Mouse (Mus musculus) intestine, embryonic 16.5 days (tissue): ENCODE data around the gene Trim44. TPM values are rescaled to one million over a fixed set of nuclear protein-coding genes. Genes with fewer than 3 reads are reported as not detected.

Experiments
- ATAC-seq: fragments of 200-750 bp; cut with Nextera tagmentation; 2 replicates; pipeline ENCODE4 v1.8.0; 2017; ENCODE audit warnings: moderate TSS enrichment, moderate library complexity
- H3K27ac ChIP-seq: fragments of 300-500 bp; sonication (generic); 2 replicates; pipeline ENCODE4 v1.5.1; 2014; ENCODE audit warnings: mild to moderate bottlenecking, low read length
- H3K27me3 ChIP-seq: fragments of 300-500 bp; sonication (generic); replicated peaks from 2 replicates; pipeline ENCODE4 v1.6.1; 2014; ENCODE audit warnings: low read length, control low read depth, mixed read lengths; ENCODE audit not compliant: control insufficient read depth, insufficient read depth
- H3K36me3 ChIP-seq: fragments of 300-500 bp; sonication (generic); 2 replicates; pipeline ENCODE4 v1.6.1; 2014; ENCODE audit warnings: low read length, control low read depth; ENCODE audit not compliant: control insufficient read depth, insufficient read depth
- H3K4me1 ChIP-seq: fragments of 300-500 bp; sonication (generic); 2 replicates; pipeline ENCODE4 v1.6.1; 2014; ENCODE audit warnings: low read length, control low read depth, mixed read lengths; ENCODE audit not compliant: control insufficient read depth, insufficient read depth
- H3K4me2 ChIP-seq: fragments of 300-500 bp; sonication (generic); 2 replicates; pipeline ENCODE4 v1.6.1; 2014; ENCODE audit warnings: low read depth, low read length, control low read depth
- H3K4me3 ChIP-seq: fragments of 300-500 bp; sonication (generic); 2 replicates; pipeline ENCODE4 v1.5.1; 2014; ENCODE audit warnings: mild to moderate bottlenecking, low read length
- H3K9ac ChIP-seq: fragments of 300-500 bp; sonication (generic); 2 replicates; pipeline ENCODE4 v1.6.1; 2014; ENCODE audit warnings: low read depth, low read length
- H3K9me3 ChIP-seq: fragments of 300-500 bp; sonication (generic); 2 replicates; pipeline ENCODE4 v1.6.1; 2016; ENCODE audit warnings: low read length, control low read depth; ENCODE audit not compliant: control insufficient read depth
- WGBS: fragments of 180-500 bp; shearing (Covaris S2); extraction: QIAGEN DNeasy Blood & Tissue Kit; methylation state at CpG from one replicate; pipeline ENCODE4 v1.1.7; 2014; 5-methylcytosine and 5-hydroxymethylcytosine counted together
- polyA plus RNA-seq: library from polyadenylated mRNA; unstranded; fragments of >200 nt; fragmentation: Nextera tagmentation; extraction: Ambion mirVana; gene quantifications from 2 replicates; pipeline ENCODE4 v1.2.1, GENCODE M21; 2015

The Trim44 gene
- polyA plus RNA-seq, 1 experiment from 2014 or later = 10.2 TPM

- no peak overlapping the region for H3K4me2 ChIP-seq
- H3K4me3 ChIP-seq = no peak overlapping the region
- 87% methylated on average over 1 of the region's 1 CpGs for WGBS
- no peaks in the 10 kb centered on the region for H3K9me3 ChIP-seq
- no peak overlapping the region for H3K27ac ChIP-seq
- H3K27me3 ChIP-seq = no peaks in the 10 kb centered on the region
- H3K36me3 ChIP-seq = no peaks in the 10 kb centered on the region
- ATAC-seq = no peak
- no peak overlapping the region for H3K9ac ChIP-seq
- H3K4me1 ChIP-seq = peaks cover 4% of the 10 kb centered on the region; the same call in 1 of the 2 replicates
Measured at GRCm38 (mm10) chr2:102393457-102393856, 14.2 kb downstream of the Trim44 start.

- no peak overlapping the region for H3K4me2 ChIP-seq
- peaks cover 9% of the 10 kb centered on the region for H3K4me1 ChIP-seq
- no peaks in the 10 kb centered on the region for H3K27me3 ChIP-seq
- H3K36me3 ChIP-seq = no peaks in the 10 kb centered on the region
- no peak overlapping the region for H3K4me3 ChIP-seq
- no peak for ATAC-seq
- H3K27ac ChIP-seq = no peak overlapping the region
- H3K9ac ChIP-seq = no peak overlapping the region
- no peaks in the 10 kb centered on the region for H3K9me3 ChIP-seq
Measured at GRCm38 (mm10) chr2:102385328-102385902, 22.2 kb downstream of the Trim44 start.

DNA sequence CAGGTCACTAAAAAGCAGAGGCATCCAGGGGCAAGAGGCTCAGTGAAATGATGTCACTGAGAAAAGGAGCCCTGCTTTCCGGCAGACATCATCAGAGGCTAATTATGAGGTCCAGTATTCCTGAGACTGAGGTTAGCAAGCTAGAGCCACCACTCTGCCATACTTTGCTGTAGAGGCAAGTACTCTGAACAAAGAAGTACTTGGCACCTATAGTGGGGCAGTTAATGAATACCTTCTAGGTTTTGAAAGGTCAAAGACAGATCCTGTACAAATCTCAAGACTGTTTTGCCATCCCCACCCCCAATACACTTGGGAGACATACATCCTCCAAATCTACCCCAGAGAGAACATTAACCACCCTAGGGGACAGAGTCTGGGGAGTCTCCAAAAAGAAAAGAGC, 23.1 kb downstream of the Trim44 start:
- Histone ChIP-seq H3K36me3 (no peaks in the 10 kb centered on the region), H3K27me3 (no peaks in the 10 kb centered on the region), H3K4me1 (peaks cover 9% of the 10 kb centered on the region), H3K9me3 (no peaks in the 10 kb centered on the region), H3K9ac (no peak overlapping the region), H3K27ac (no peak overlapping the region), H3K4me2 (no peak overlapping the region), H3K4me3 (no peak overlapping the region)
- WGBS = 69% methylated on average over 1 of the region's 1 CpGs
- no peak for ATAC-seq

GRCm38 (mm10) chr2:102384057-102384456, 23.6 kb downstream of the Trim44 start:
- no peak overlapping the region for H3K27ac ChIP-seq
- peaks cover 9% of the 10 kb centered on the region for H3K4me1 ChIP-seq
- H3K27me3 ChIP-seq = no peaks in the 10 kb centered on the region
- no peak overlapping the region for H3K9ac ChIP-seq
- 49% methylated on average over 2 of the region's 2 CpGs for whole genome bisulfite sequencing
- H3K4me3 ChIP-seq = no peak overlapping the region
- no peaks in the 10 kb centered on the region for H3K36me3 ChIP-seq
- no peak overlapping the region for H3K4me2 ChIP-seq
- no peak for ATAC-seq
- no peaks in the 10 kb centered on the region for H3K9me3 ChIP-seq

GRCm38 (mm10) chr2:102383069-102383834, 24.4 kb downstream of the Trim44 start:
- H3K4me1 ChIP-seq = peaks cover 9% of the 10 kb centered on the region

GRCm38 (mm10) chr2:102382519-102382918, 25.1 kb downstream of the Trim44 start:
- Histone ChIP-seq H3K9me3 (no peaks in the 10 kb centered on the region), H3K4me2 (no peak overlapping the region), H3K36me3 (no peaks in the 10 kb centered on the region), H3K27me3 (no peaks in the 10 kb centered on the region), H3K27ac (no peak overlapping the region), H3K4me3 (no peak overlapping the region), H3K4me1 (peaks cover 9% of the 10 kb centered on the region), H3K9ac (no peak overlapping the region)
- ATAC-seq = no peak
- 80% methylated on average over 3 of the region's 3 CpGs for WGBS

More at GRCm38 (mm10) chr2:102383069-102383834, 24.4 kb downstream of the Trim44 start:
- ATAC-seq = no peak
- H3K4me2 ChIP-seq = no peak overlapping the region
- H3K36me3 ChIP-seq = no peaks in the 10 kb centered on the region
- H3K27me3 ChIP-seq = no peaks in the 10 kb centered on the region
- H3K4me3 ChIP-seq = no peak overlapping the region
- no peak overlapping the region for H3K27ac ChIP-seq
- H3K9ac ChIP-seq = no peak overlapping the region
- no peaks in the 10 kb centered on the region for H3K9me3 ChIP-seq
- whole genome bisulfite sequencing = 55% methylated on average over 3 of the region's 3 CpGs

- no peaks in the 10 kb centered on the region for H3K27me3 ChIP-seq
- no peaks in the 10 kb centered on the region for H3K36me3 ChIP-seq
- no peaks in the 10 kb centered on the region for H3K9me3 ChIP-seq
- H3K4me1 ChIP-seq = peaks cover 9% of the 10 kb centered on the region
- no peak overlapping the region for H3K4me3 ChIP-seq
- WGBS = 88% methylated on average over 2 of the region's 2 CpGs
- no peak overlapping the region for H3K4me2 ChIP-seq
- H3K27ac ChIP-seq = no peak overlapping the region
- no peak overlapping the region for H3K9ac ChIP-seq
- no peak for ATAC-seq
Measured at GRCm38 (mm10) chr2:102380581-102380980, 27.0 kb downstream of the Trim44 start.

- H3K27me3 ChIP-seq = no peaks in the 10 kb centered on the region
- H3K4me3 ChIP-seq = no peak overlapping the region
- no peak overlapping the region for H3K9ac ChIP-seq
- no peak overlapping the region for H3K4me2 ChIP-seq
- 56% methylated on average over 1 of the region's 1 CpGs for WGBS
- no peaks in the 10 kb centered on the region for H3K9me3 ChIP-seq
- H3K36me3 ChIP-seq = no peaks in the 10 kb centered on the region
- ATAC-seq = no peak
- no peak overlapping the region for H3K27ac ChIP-seq
- H3K4me1 ChIP-seq = peaks cover 9% of the 10 kb centered on the region
Measured at GRCm38 (mm10) chr2:102378928-102379327, 28.7 kb downstream of the Trim44 start.

DNA sequence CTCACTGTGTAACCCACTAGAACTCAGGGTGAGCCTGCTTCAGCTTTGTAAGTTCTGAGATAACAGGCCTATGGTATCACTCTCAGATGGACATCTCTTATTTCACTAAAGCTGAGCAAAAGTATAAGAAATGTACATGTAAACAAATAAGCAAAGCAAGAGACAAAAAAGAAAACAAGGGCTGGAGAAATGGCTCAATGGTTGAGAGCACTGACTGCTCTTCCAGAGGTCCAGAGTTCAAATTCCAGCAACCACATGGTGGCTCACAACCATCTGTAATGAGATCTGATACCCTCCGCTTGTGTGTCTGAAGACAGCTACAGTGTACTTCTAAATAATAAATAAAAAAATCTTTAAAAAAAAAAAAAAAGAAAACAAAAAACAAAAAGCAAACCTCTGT, 29.2 kb downstream of the Trim44 start:
- peaks cover 4% of the 10 kb centered on the region for H3K4me1 ChIP-seq
- no peaks in the 10 kb centered on the region for H3K9me3 ChIP-seq
- no peak for ATAC-seq
- H3K9ac ChIP-seq = no peak overlapping the region
- no peaks in the 10 kb centered on the region for H3K27me3 ChIP-seq
- H3K4me2 ChIP-seq = no peak overlapping the region
- WGBS = 89% methylated on average over 1 of the region's 1 CpGs
- H3K4me3 ChIP-seq = no peak overlapping the region
- H3K36me3 ChIP-seq = no peaks in the 10 kb centered on the region
- no peak overlapping the region for H3K27ac ChIP-seq
